Mouse (Mus musculus): ENCODE results near the gene Gla.

DNA sequence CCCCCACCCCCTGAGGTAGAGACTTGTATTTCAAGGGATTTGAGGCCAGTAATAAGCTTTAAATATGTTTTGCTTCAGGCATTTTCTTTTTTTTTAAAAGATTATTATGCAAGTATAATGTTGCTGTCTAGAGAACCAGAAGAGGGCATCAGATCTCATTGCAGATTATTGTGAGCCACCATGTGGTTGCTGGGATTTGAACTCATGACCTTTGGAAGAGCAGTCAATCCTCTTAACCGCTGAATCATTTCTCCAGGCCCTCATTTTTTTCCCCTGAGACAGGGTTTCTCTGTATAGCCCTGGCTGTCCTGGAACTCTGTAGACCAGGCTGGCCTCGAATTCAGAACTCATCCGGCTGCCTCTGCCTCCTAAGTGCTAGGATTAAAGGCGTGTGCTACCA lies 12.7 kb downstream of the Gla start:
- TF ChIP-seq CTCF (IDR thresholded peaks at IDR 0.05; ENCODE audit: low read depth) (no peak), EP300 (IDR thresholded peaks at IDR 0.05; ENCODE audit: low read depth) (no peak)

Measured in heart, postnatal 0 days (tissue).